Mouse (Mus musculus): Measurements from ENCODE around the gene Ftsj3. TPM values are rescaled to one million over a fixed set of nuclear protein-coding genes. Genes with fewer than 3 reads are reported as not detected.
"Not testable (repeated sequence)": the region's sequence is repeated elsewhere in the genome, so short reads cannot be mapped to it uniquely, and the experiment has no call there.

The Ftsj3 gene
- polyA plus RNA-seq, 1 experiment from 2014 or later: 61.2 TPM

DNA sequence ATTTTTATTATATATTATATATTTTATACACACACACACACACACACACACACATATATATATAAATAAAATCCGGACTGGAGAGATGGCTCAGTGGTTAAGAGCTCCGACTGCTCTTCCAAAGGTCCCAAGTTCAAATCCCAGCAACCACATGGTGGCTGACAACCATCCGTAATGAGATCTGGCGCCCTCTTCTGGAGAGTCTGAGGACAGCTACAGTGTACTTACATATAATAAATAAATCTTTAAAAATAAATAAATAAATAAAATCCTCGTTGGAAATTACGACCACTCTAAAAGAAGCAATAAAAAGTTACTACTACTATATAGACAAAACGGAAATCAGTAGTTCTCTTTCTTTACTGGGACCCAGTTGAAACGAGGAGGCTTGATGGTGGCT, 21.9 kb downstream of the Ftsj3 start:
- not testable (repeated sequence) for H3K27ac ChIP-seq (ENCODE audit: low read depth, low read length); H3K4me2 ChIP-seq (replicated peaks; ENCODE audit: low read depth, low read length); ATAC-seq (ENCODE audit: low FRiP score); H3K4me1 ChIP-seq (replicated peaks; ENCODE audit: control insufficient read depth, insufficient read depth, low read length); H3K9ac ChIP-seq (ENCODE audit: low read depth, low read length); H3K9me3 ChIP-seq (ENCODE audit: control insufficient read depth, low read length); H3K4me3 ChIP-seq (ENCODE audit: low read depth, low read length); H3K27me3 ChIP-seq (ENCODE audit: control insufficient read depth, insufficient read depth, low read length); DNase-seq (ENCODE audit: low spot score)
- H3K36me3 ChIP-seq (ENCODE audit: control insufficient read depth, insufficient read depth, low read length): peaks cover 20% of the 10 kb centered on the region
- WGBS: 87% methylated on average over 8 of the region's 8 CpGs

DNA sequence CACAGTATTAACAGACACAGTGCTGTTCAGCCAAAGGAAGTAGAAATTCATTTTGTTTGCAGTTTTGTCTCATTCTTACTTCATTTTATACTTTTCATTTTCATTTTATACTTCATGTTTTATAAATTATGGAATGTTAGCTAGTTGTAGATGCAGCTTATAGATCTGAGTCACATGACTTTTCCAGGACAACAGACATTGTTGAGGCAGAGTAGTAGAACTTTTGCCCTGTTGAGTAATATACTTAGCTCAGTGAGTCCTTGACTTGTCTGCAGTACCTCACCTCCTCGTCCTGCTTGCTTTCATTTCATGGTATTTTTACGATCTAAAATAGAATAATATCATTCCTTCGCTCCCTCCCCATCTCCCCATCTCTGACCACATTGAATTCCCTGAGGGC, 35.3 kb downstream of the Ftsj3 start:
- no peak for ATAC-seq (ENCODE audit: low FRiP score)
- 95% methylated on average over 3 of the region's 3 CpGs for WGBS

DNA sequence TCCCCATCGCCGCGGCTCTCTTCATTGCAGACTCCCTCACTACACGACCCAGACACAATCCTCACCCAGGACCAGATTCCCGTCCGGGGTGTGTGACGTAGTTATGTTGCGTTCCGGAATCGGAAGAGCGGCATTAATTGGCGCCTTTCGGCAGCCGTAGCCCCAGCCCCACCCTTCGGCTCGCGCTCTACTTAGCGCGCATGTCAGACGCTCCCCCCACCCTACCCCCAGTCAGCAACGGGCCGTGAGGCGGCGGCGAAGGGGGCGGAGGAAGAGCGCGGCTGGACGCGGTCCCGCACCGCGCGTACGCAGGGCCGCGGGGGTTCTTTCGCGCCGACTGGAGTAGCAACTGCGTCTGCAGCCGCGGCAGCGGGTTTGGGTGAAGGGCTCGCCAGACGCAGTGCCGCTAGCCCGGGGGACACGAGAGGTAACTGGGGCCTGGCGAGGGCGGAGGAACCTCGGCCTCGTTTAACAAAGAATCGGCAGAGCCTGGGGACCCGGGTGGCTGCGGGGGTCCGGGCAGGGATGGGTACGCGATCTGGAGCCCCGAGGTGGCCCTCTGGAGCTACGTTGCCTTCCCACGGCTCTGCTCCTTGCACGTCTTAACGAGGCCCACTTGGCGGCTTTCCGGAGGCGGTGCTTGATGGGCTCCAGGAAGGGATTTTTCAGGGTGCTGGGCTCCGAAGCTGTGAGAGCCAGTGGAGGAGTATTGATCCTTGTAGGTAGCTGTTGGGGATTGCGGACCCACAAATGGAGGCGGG, 39.0 kb downstream of the Ftsj3 start, which contains the start of gene Ddx42:
Gene Ddx42, plus strand, starts transcription at position 197 of the 761 bp plus-strand sequence.
- Histone ChIP-seq H3K36me3 (ENCODE audit: control insufficient read depth, insufficient read depth, low read length) (no peaks in the 10 kb centered on the region), H3K4me1 (replicated peaks; ENCODE audit: control insufficient read depth, insufficient read depth, low read length) (peaks cover 6% of the 10 kb centered on the region; the same call in 1 of the 2 replicates), H3K4me2 (replicated peaks; ENCODE audit: low read depth, low read length) (peak within 1 kb of the TSS; percentile 52), H3K27me3 (ENCODE audit: control insufficient read depth, insufficient read depth, low read length) (no peaks in the 10 kb centered on the region), H3K27ac (ENCODE audit: low read depth, low read length) (peak within 1 kb of the TSS; percentile 96), H3K4me3 (ENCODE audit: low read depth, low read length) (peak within 1 kb of the TSS; percentile 98), H3K9me3 (ENCODE audit: control insufficient read depth, low read length) (no peaks in the 10 kb centered on the region), H3K9ac (ENCODE audit: low read depth, low read length) (peak within 1 kb of the TSS; percentile 98)
- DNase-seq (ENCODE audit: low spot score) (peak; percentile 96), ATAC-seq (ENCODE audit: low FRiP score) (peak; percentile 95)
- under 1% methylated on average over 67 of the region's 70 CpGs for WGBS

More for the DNA sequence above, 35.3 kb downstream of the Ftsj3 start:
- H3K4me3 ChIP-seq (ENCODE audit: low read depth, low read length): no peak overlapping the region
- DNase-seq (ENCODE audit: low spot score): no peak
- H3K27ac ChIP-seq (ENCODE audit: low read depth, low read length): no peak overlapping the region
- no peaks in the 10 kb centered on the region for H3K27me3 ChIP-seq (ENCODE audit: control insufficient read depth, insufficient read depth, low read length)
- no peak overlapping the region for H3K9ac ChIP-seq (ENCODE audit: low read depth, low read length)
- peaks cover 2% of the 10 kb centered on the region; the same call in 1 of the 2 replicates for H3K4me1 ChIP-seq (replicated peaks; ENCODE audit: control insufficient read depth, insufficient read depth, low read length)
- no peaks in the 10 kb centered on the region for H3K36me3 ChIP-seq (ENCODE audit: control insufficient read depth, insufficient read depth, low read length)
- H3K4me2 ChIP-seq (replicated peaks; ENCODE audit: low read depth, low read length): no peak overlapping the region
- H3K9me3 ChIP-seq (ENCODE audit: control insufficient read depth, low read length): no peaks in the 10 kb centered on the region

DNA sequence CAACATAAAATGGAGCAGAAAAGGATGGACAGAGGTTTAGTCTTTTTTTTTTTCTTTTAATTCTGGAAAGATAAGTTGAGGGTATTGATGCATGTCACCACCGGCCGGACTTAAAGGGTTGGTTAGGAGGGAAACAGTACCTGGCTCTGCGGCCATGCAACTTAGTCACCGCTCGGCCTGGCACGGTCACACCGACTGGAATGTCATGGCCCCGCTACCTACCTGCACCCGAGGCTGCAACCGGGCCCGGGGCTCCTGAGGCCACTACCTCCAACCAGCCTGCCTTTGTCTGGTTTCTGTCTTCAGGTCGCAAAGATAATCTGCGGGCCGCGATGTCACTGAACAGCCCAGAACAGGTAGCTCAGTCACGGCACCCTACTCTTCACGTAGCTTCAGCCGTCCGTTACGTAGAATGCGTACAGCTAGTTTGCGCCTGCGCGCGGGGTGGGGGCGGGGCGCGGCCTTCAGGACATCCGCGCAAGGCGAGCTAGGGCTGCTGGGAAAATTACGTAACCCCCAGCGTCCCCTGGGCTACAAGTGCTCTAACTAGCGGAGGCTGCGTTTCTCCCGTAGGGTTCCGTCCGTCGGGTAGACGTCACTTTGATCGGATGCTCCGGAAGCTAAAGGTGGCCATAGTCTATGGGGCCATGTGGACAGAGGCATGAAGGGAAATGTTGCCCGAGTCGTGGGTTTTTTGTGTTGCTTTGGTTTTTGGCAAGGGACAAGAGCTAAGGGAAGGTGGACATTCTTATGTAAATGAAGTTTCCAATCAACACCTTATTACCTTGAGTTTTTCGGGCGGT, 39.8 kb downstream of the Ftsj3 start, which contains the start of gene Ccdc47:
Gene Ccdc47, minus strand, starts transcription at position 418 of the 803 bp plus-strand sequence.
- Histone ChIP-seq H3K4me2 (replicated peaks; ENCODE audit: low read depth, low read length) (peak within 1 kb of the TSS; percentile 52), H3K9ac (ENCODE audit: low read depth, low read length) (peak within 1 kb of the TSS; percentile 98), H3K27me3 (ENCODE audit: control insufficient read depth, insufficient read depth, low read length) (no peaks in the 10 kb centered on the region), H3K4me3 (ENCODE audit: low read depth, low read length) (peak within 1 kb of the TSS; percentile 98), H3K27ac (ENCODE audit: low read depth, low read length) (peak within 1 kb of the TSS; percentile 96), H3K36me3 (ENCODE audit: control insufficient read depth, insufficient read depth, low read length) (0 out of 2 replicates have a peak, but pooled peaks cover 2% of the 10 kb centered on the region), H3K9me3 (ENCODE audit: control insufficient read depth, low read length) (no peaks in the 10 kb centered on the region), H3K4me1 (replicated peaks; ENCODE audit: control insufficient read depth, insufficient read depth, low read length) (peaks cover 6% of the 10 kb centered on the region; the same call in 1 of the 2 replicates)
- ATAC-seq (ENCODE audit: low FRiP score) (peak; percentile 98), DNase-seq (ENCODE audit: low spot score) (peak; percentile 96)
- WGBS: under 1% methylated on average over 46 of the region's 46 CpGs

DNA sequence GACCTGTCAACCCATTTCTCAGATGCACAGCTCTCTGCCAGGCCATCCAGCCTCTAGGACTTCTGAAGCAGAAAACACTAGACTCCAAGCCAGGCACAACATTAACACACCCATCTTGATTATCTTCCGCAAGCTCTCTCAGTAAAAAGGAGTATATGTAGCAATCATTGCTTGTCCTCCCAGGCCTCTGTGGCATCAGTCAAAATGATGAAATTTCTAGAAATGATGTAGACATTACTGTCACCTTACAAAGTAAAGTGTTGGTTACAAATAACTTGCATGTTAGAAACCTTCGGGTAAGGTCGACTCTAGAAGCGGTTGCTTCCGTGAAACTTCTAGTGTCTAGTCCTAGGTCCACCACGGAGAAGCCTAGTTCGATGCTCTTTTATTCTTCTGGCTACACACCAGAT, 40.4 kb downstream of the Ftsj3 start:
- 0 out of 2 replicates have a peak, but pooled peaks cover 2% of the 10 kb centered on the region for H3K36me3 ChIP-seq (ENCODE audit: control insufficient read depth, insufficient read depth, low read length)
- DNase-seq (ENCODE audit: low spot score) (no peak), ATAC-seq (ENCODE audit: low FRiP score) (no peak)
- no peak overlapping the region for H3K27ac ChIP-seq (ENCODE audit: low read depth, low read length)
- 33% methylated on average over 7 of the region's 7 CpGs for WGBS
- H3K4me2 ChIP-seq (replicated peaks; ENCODE audit: low read depth, low read length): peak overlapping the region; percentile 51
- peak overlapping the region; percentile 98 for H3K9ac ChIP-seq (ENCODE audit: low read depth, low read length)
- no peaks in the 10 kb centered on the region for H3K9me3 ChIP-seq (ENCODE audit: control insufficient read depth, low read length)
- H3K4me1 ChIP-seq (replicated peaks; ENCODE audit: control insufficient read depth, insufficient read depth, low read length): peaks cover 6% of the 10 kb centered on the region; the same call in 1 of the 2 replicates
- H3K4me3 ChIP-seq (ENCODE audit: low read depth, low read length): peak overlapping the region; percentile 98
- no peaks in the 10 kb centered on the region for H3K27me3 ChIP-seq (ENCODE audit: control insufficient read depth, insufficient read depth, low read length)

DNA sequence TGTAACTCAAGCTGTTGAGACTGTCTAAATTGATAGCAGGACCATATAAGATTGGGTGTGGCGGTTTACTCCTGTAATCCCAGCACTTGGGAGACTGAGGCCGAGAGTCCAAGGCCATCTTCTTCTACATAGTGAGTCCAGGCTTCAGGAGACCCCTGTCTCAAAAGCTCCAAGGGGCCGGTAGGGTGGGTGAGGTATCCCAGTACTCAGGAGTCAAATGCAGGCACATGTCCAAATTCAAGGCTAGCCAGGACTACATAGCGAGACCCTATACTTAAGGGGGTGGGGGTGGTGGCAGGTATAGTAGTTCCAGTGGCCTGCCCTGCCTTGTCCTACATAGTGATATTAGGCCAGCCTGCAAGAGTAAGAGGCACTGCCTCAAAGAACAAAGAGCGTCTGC, 41.0 kb downstream of the Ftsj3 start:
- Histone ChIP-seq H3K4me3 (ENCODE audit: low read depth, low read length) (peak overlapping the region; percentile 98; the same call in 1 of the 2 replicates), H3K27ac (ENCODE audit: low read depth, low read length) (no peak overlapping the region), H3K9ac (ENCODE audit: low read depth, low read length) (no peak overlapping the region), H3K4me1 (replicated peaks; ENCODE audit: control insufficient read depth, insufficient read depth, low read length) (peaks cover 6% of the 10 kb centered on the region; the same call in 1 of the 2 replicates), H3K4me2 (replicated peaks; ENCODE audit: low read depth, low read length) (peak overlapping the region; percentile 51), H3K27me3 (ENCODE audit: control insufficient read depth, insufficient read depth, low read length) (no peaks in the 10 kb centered on the region), H3K36me3 (ENCODE audit: control insufficient read depth, insufficient read depth, low read length) (0 out of 2 replicates have a peak, but pooled peaks cover 2% of the 10 kb centered on the region), H3K9me3 (ENCODE audit: control insufficient read depth, low read length) (no peaks in the 10 kb centered on the region)
- no peak for ATAC-seq (ENCODE audit: low FRiP score)
- WGBS: 88% methylated on average over 5 of the region's 5 CpGs
- no peak for DNase-seq (ENCODE audit: low spot score)

DNA sequence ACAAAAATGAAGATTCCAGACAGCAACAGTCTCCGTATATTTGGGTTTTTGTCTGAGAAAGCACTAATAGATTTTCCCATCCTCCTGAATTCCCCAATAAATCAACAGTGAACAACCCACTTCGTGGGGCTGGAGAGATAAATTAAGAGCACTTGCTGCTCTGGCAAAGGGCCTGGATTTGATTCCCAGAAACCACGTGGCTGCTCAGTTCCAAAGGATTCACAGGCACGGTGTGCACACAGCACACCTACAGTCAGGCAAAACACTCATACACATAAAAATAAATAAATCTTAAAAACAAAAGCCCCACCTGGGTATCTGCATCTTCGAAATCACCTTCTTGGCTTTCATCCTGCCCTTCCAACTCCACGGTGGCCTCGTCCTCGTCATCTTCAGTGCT, 43.1 kb downstream of the Ftsj3 start:
- Histone ChIP-seq H3K9ac (ENCODE audit: low read depth, low read length) (no peak overlapping the region), H3K4me1 (replicated peaks; ENCODE audit: control insufficient read depth, insufficient read depth, low read length) (0 out of 2 replicates have a peak, but pooled peaks cover 5% of the 10 kb centered on the region), H3K9me3 (ENCODE audit: control insufficient read depth, low read length) (no peaks in the 10 kb centered on the region), H3K27me3 (ENCODE audit: control insufficient read depth, insufficient read depth, low read length) (no peaks in the 10 kb centered on the region), H3K4me3 (ENCODE audit: low read depth, low read length) (no peak overlapping the region), H3K36me3 (ENCODE audit: control insufficient read depth, insufficient read depth, low read length) (0 out of 2 replicates have a peak, but pooled peaks cover 5% of the 10 kb centered on the region), H3K27ac (ENCODE audit: low read depth, low read length) (no peak overlapping the region), H3K4me2 (replicated peaks; ENCODE audit: low read depth, low read length) (no peak overlapping the region)
- ATAC-seq (ENCODE audit: low FRiP score) (no peak), DNase-seq (ENCODE audit: low spot score) (no peak)
- WGBS: 93% methylated on average over 8 of the region's 8 CpGs

DNA sequence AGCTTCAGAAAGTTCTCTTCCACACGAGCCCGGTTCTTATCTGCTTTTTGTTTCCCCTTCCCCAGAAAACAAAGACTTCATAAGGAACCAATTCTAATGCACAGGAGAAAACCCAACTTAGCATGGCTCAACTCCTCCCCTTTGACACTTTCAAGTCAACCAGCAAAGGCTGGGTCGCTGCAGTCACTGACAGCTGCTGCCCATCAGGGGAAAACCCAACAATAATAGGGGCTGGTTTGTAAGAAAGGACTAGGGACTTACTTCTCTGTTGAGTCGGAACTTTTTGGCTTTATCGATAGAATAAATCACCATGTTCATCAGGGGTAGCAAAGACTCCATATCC, 53.8 kb downstream of the Ftsj3 start, which contains the start of gene Strada:
Gene Strada, minus strand, starts transcription at position 46 of the 343 bp plus-strand sequence.
- ATAC-seq (ENCODE audit: low FRiP score) (no peak), DNase-seq (ENCODE audit: low spot score) (no peak)
- H3K4me1 ChIP-seq (replicated peaks; ENCODE audit: control insufficient read depth, insufficient read depth, low read length): no peaks in the 10 kb centered on the region
- H3K9me3 ChIP-seq (ENCODE audit: control insufficient read depth, low read length): no peaks in the 10 kb centered on the region
- no peaks in the 10 kb centered on the region for H3K27me3 ChIP-seq (ENCODE audit: control insufficient read depth, insufficient read depth, low read length)
- no peak within 1 kb of the TSS for H3K27ac ChIP-seq (ENCODE audit: low read depth, low read length)
- H3K36me3 ChIP-seq (ENCODE audit: control insufficient read depth, insufficient read depth, low read length): peaks cover 3% of the 10 kb centered on the region; the same call in 1 of the 2 replicates
- H3K4me3 ChIP-seq (ENCODE audit: low read depth, low read length): no peak within 1 kb of the TSS
- no peak within 1 kb of the TSS for H3K4me2 ChIP-seq (replicated peaks; ENCODE audit: low read depth, low read length)
- WGBS: 83% methylated on average over 5 of the region's 5 CpGs
- H3K9ac ChIP-seq (ENCODE audit: low read depth, low read length): no peak within 1 kb of the TSS
